Comparison of ENCODE assay signal across 19 mouse cellular contexts in genomic region chrX:7967596-7968201, GRCm38 (mm10). TPM values are rescaled to one million over a fixed set of nuclear protein-coding genes. Genes with fewer than 3 reads are reported as not detected.
DNase-seq lines count a peak whose midpoint lies in the region; ATAC-seq lines count a peak whose summit lies in the region.
"Had no signal": no experiment of that assay in that cellular context is flagged by ENCODE, and none has a peak within 500 bp of the region (broad histone marks: within the 10 kb centered on the region; RNA-seq: fewer than 3 reads in every experiment).

No protein-coding gene starts in this region.

- no peak overlapping the region for H3K27ac ChIP-seq in heart, embryonic 10.5 days
- H3K27ac ChIP-seq: limb, embryonic 10.5 days; midbrain, embryonic 10.5 days had no signal

- H3K4me1 ChIP-seq in heart, embryonic 10.5 days, result no peaks in the 10 kb centered on the region
- H3K4me1 ChIP-seq: limb, embryonic 10.5 days; midbrain, embryonic 10.5 days had no signal

- H3K9me3 ChIP-seq in heart, embryonic 10.5 days, result no peaks in the 10 kb centered on the region
- H3K9me3 ChIP-seq: limb, embryonic 10.5 days had no signal

- peak; percentile 75 for ATAC-seq in erythroid progenitor cell, adult 5-6 weeks (replicated peaks; ENCODE audit: low FRiP score, poor library complexity, severe bottlenecking)
- peak; percentile 56 for ATAC-seq in megakaryocyte progenitor cell, adult 5-6 weeks (replicated peaks; ENCODE audit: poor library complexity)

- 65% methylated on average over 7 of the region's 9 CpGs for WGBS in heart, embryonic 10.5 days

- H3K36me3 ChIP-seq in heart, embryonic 10.5 days, result no peaks in the 10 kb centered on the region
- H3K36me3 ChIP-seq: limb, embryonic 10.5 days; midbrain, embryonic 10.5 days had no signal

- DNase-seq in heart, embryonic 10.5 days (ENCODE audit: low spot score), result peak; percentile 86
- no peak for DNase-seq in heart, adult 18-20 months
- DNase-seq in 416B (ENCODE audit: low read depth), result peak; percentile 5
- DNase-seq in lung, adult 18-20 months, result no peak
- no peak for DNase-seq in right cerebral cortex, postnatal 25 days
- no peak for DNase-seq in thymus, postnatal 36 days
- DNase-seq: adrenal gland, adult 2 months; cerebellum, postnatal 14 days; kidney, postnatal 14 days had no signal

- H3K27me3 ChIP-seq in heart, embryonic 10.5 days (ENCODE audit: insufficient read depth, poor library complexity, severe bottlenecking), result no peaks in the 10 kb centered on the region

- no peak overlapping the region for H3K4me3 ChIP-seq in heart, embryonic 10.5 days
- H3K4me3 ChIP-seq: limb, embryonic 10.5 days; midbrain, embryonic 10.5 days had no signal

RNA-seq across cellular contexts. Expression of gene Gata1, which starts 10.2 kb away (rescaled TPM):
- 18.0 and 20.2 TPM in 2 replicates for polyA plus RNA-seq in heart, embryonic 10.5 days (2016; fragmentation: Nextera tagmentation; extraction: Ambion mirVana)
- not detected for total RNA-seq in heart, adult 18-20 months (2021)
- total RNA-seq in erythroid progenitor cell, adult 5-6 weeks (2015; ENCODE audit: low replicate concordance), result 205 and 250 TPM in 2 replicates
- total RNA-seq in erythroid progenitor cell, adult 5-6 weeks (2017; ENCODE audit: low replicate concordance), result 129 and 147 TPM in 2 replicates
- total RNA-seq in megakaryocyte progenitor cell, adult 5-6 weeks (2015), result 10.7 and 26.3 TPM in 2 replicates
- 8.7 and 20.8 TPM in 2 replicates for total RNA-seq in megakaryocyte progenitor cell, adult 5-6 weeks (2017)
- total RNA-seq: layer of hippocampus, postnatal 10 days had no signal

RNA-seq across cellular contexts. Expression of gene Hdac6, which starts 20.0 kb away (rescaled TPM):
- 36.4 and 36.9 TPM in 2 replicates for polyA plus RNA-seq in heart, embryonic 10.5 days (2016; fragmentation: Nextera tagmentation; extraction: Ambion mirVana)
- total RNA-seq in heart, adult 18-20 months (2021), result 10 to 100 TPM; 10.4 to 11.3 TPM
- total RNA-seq in erythroid progenitor cell, adult 5-6 weeks (2015; ENCODE audit: low replicate concordance), result 7.2 and 15.9 TPM in 2 replicates
- 13.0 and 21.8 TPM in 2 replicates for total RNA-seq in erythroid progenitor cell, adult 5-6 weeks (2017; ENCODE audit: low replicate concordance)
- total RNA-seq in megakaryocyte progenitor cell, adult 5-6 weeks (2015), result 9.2 and 10.4 TPM in 2 replicates
- total RNA-seq in megakaryocyte progenitor cell, adult 5-6 weeks (2017), result 6.5 and 7.6 TPM in 2 replicates

RNA-seq across cellular contexts. Expression of gene Eras, which starts 39.3 kb away (rescaled TPM):
- not detected in 2 replicates for polyA plus RNA-seq in heart, embryonic 10.5 days (2016; fragmentation: Nextera tagmentation; extraction: Ambion mirVana)
- total RNA-seq in heart, adult 18-20 months (2021), result not detected
- not detected in 2 replicates for total RNA-seq in erythroid progenitor cell, adult 5-6 weeks (2015; ENCODE audit: low replicate concordance)
- not detected in 2 replicates for total RNA-seq in erythroid progenitor cell, adult 5-6 weeks (2017; ENCODE audit: low replicate concordance)
- total RNA-seq in megakaryocyte progenitor cell, adult 5-6 weeks (2015), result not detected in 2 replicates
- not detected in 2 replicates for total RNA-seq in megakaryocyte progenitor cell, adult 5-6 weeks (2017)
- total RNA-seq: adrenal gland, adult 2 months; hematopoietic stem cell, adult 5-6 weeks; layer of hippocampus, postnatal 10 days had no signal
- polyA plus RNA-seq: adrenal gland, adult 2 months; embryonic facial prominence, embryonic 11.5 days; forebrain, embryonic 11.5 days; limb, embryonic 10.5 days; lung, embryonic 16.5 days; small intestine, adult 2 months had no signal

RNA-seq across cellular contexts. Expression of gene Pcsk1n, which starts 48.1 kb away (rescaled TPM):
- 0.12 and 0.60 TPM in 2 replicates for polyA plus RNA-seq in heart, embryonic 10.5 days (2016; fragmentation: Nextera tagmentation; extraction: Ambion mirVana)
- total RNA-seq in heart, adult 18-20 months (2021), result under 1 TPM in 1 of 2 experiments, not detected in 1; 0.12 TPM
- total RNA-seq in erythroid progenitor cell, adult 5-6 weeks (2015; ENCODE audit: low replicate concordance), result not detected in 2 replicates
- not detected in 2 replicates for total RNA-seq in erythroid progenitor cell, adult 5-6 weeks (2017; ENCODE audit: low replicate concordance)
- total RNA-seq in megakaryocyte progenitor cell, adult 5-6 weeks (2015), result not detected in 2 replicates
- not detected in 2 replicates for total RNA-seq in megakaryocyte progenitor cell, adult 5-6 weeks (2017)
- total RNA-seq: hematopoietic stem cell, adult 5-6 weeks had no signal

RNA-seq across cellular contexts. Expression of gene Glod5, which starts 50.6 kb away (rescaled TPM):
- polyA plus RNA-seq in heart, embryonic 10.5 days (2016; fragmentation: Nextera tagmentation; extraction: Ambion mirVana), result not detected in 2 replicates
- not detected for total RNA-seq in heart, adult 18-20 months (2021)
- not detected in 2 replicates for total RNA-seq in erythroid progenitor cell, adult 5-6 weeks (2015; ENCODE audit: low replicate concordance)
- not detected in 2 replicates for total RNA-seq in erythroid progenitor cell, adult 5-6 weeks (2017; ENCODE audit: low replicate concordance)
- not detected in 2 replicates for total RNA-seq in megakaryocyte progenitor cell, adult 5-6 weeks (2015)
- not detected in 2 replicates for total RNA-seq in megakaryocyte progenitor cell, adult 5-6 weeks (2017)
- total RNA-seq: adrenal gland, adult 2 months; hematopoietic stem cell, adult 5-6 weeks had no signal
- polyA plus RNA-seq: adrenal gland, adult 2 months; embryonic facial prominence, embryonic 11.5 days; forebrain, embryonic 11.5 days; limb, embryonic 10.5 days; lung, embryonic 16.5 days had no signal

Comparison
In these comparisons a context has a peak if more than half of its experiments do, and no peak if none do; other contexts are left out.
1. DNase-seq: peak in heart, embryonic 10.5 days (single experiment) and 416B (single experiment); none in heart, adult 18-20 months (0 of 2), lung, adult 18-20 months (0 of 2), right cerebral cortex, postnatal 25 days (single experiment) and thymus, postnatal 36 days (0 of 2).
2. RNA of gene Gata1, which starts 10.2 kb away (total RNA-seq): 129 to 250 TPM in erythroid progenitor cell, adult 5-6 weeks and 8.7 to 26.3 TPM in megakaryocyte progenitor cell, adult 5-6 weeks; not detected in heart, adult 18-20 months; every median in the first group is over 4 times any median in the second.